Mouse (Mus musculus): ENCODE results near the gene Spatc1l.

Gene Spatc1l

GRCm38 (mm10) chr10:76561972-76562371 is at the start of gene Spatc1l:
Gene Spatc1l, plus strand, starts transcription at chr10:76562272.
- DNase-seq, result no peak

- peak; percentile 33 for DNase-seq
Observed at GRCm38 (mm10) chr10:76512965-76513583, 49.0 kb upstream of the Spatc1l start.

- DNase-seq, result no peak
Observed at GRCm38 (mm10) chr10:76530922-76531321, 31.1 kb upstream of the Spatc1l start.

- peak; percentile 98 for DNase-seq
Observed at GRCm38 (mm10) chr10:76531375-76531774, 30.7 kb upstream of the Spatc1l start, which contains the start of gene Lss. Gene Lss, plus strand, starts transcription at chr10:76531588.

GRCm38 (mm10) chr10:76531828-76532227 is 30.2 kb upstream of the Spatc1l start:
- DNase-seq, result no peak

- DNase-seq, result no peak
Observed at GRCm38 (mm10) chr10:76535526-76535925, 26.5 kb upstream of the Spatc1l start.

GRCm38 (mm10) chr10:76537619-76538018 is 24.5 kb upstream of the Spatc1l start:
- no peak for DNase-seq

- no peak for DNase-seq
Observed at GRCm38 (mm10) chr10:76541336-76542085, 20.6 kb upstream of the Spatc1l start.

- no peak for DNase-seq
Observed at GRCm38 (mm10) chr10:76542636-76543375, 19.3 kb upstream of the Spatc1l start.

GRCm38 (mm10) chr10:76546566-76546965 is 15.5 kb upstream of the Spatc1l start:
- DNase-seq, result no peak

GRCm38 (mm10) chr10:76548218-76548617 is 13.9 kb upstream of the Spatc1l start:
- DNase-seq, result no peak

GRCm38 (mm10) chr10:76550458-76550857 is 11.6 kb upstream of the Spatc1l start:
- no peak for DNase-seq

- no peak for DNase-seq
Observed at GRCm38 (mm10) chr10:76551556-76551955, 10.5 kb upstream of the Spatc1l start.

GRCm38 (mm10) chr10:76554061-76554460 is 8.0 kb upstream of the Spatc1l start:
- DNase-seq, result no peak

- DNase-seq, result no peak
Observed at GRCm38 (mm10) chr10:76569996-76570685, 8.1 kb downstream of the Spatc1l start.

GRCm38 (mm10) chr10:76571070-76571469 is 9.0 kb downstream of the Spatc1l start:
- DNase-seq, result no peak

- no peak for DNase-seq
Observed at GRCm38 (mm10) chr10:76572151-76572550, 10.1 kb downstream of the Spatc1l start.

- no peak for DNase-seq
Observed at GRCm38 (mm10) chr10:76575374-76575773, 13.3 kb downstream of the Spatc1l start, which contains the start of gene Ftcd. Gene Ftcd, plus strand, starts transcription at chr10:76575648.

GRCm38 (mm10) chr10:76576920-76577319 is 14.8 kb downstream of the Spatc1l start:
- DNase-seq, result no peak

- no peak for DNase-seq
Observed at GRCm38 (mm10) chr10:76584138-76584537, 22.1 kb downstream of the Spatc1l start.

GRCm38 (mm10) chr10:76586190-76586589 is 24.1 kb downstream of the Spatc1l start:
- no peak for DNase-seq

GRCm38 (mm10) chr10:76590197-76590596 is 28.1 kb downstream of the Spatc1l start:
- no peak for DNase-seq

GRCm38 (mm10) chr10:76596338-76596737 is 34.3 kb downstream of the Spatc1l start:
- no peak for DNase-seq

All from cerebellum, adult 11 months (tissue).